Mouse (Mus musculus): ENCODE measurements around the gene Olfr177. TPM values are rescaled to one million over a fixed set of nuclear protein-coding genes. Genes with fewer than 3 reads are reported as not detected.

The Olfr177 gene
- polyA plus RNA-seq (2012; ENCODE audit: low replicate concordance) = not detected in 2 replicates

GRCm38 (mm10) chr16:58874668-58875067 is at the start of gene Olfr177:
Olfr177 (minus strand) TSS chr16:58874768.

DNA sequence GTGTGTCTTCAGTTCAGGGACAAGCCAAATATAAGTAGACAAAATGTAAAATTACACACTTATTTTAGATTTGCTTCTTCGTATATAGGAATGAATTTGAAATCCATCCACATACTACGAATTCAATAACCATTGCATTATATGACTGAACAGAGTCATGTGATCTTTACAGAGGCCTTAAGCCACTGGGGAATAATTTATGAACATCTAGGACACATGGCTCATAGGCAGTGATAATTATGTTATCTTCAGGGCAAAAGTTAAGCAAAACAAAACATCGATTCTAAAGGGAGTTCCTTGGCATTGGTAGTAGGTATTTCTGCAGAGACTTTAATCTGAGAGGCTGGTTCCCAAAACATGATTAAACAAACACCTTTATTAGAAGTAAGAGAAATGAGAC is 17.4 kb upstream of the Olfr177 start, which contains the start of gene Olfr178:
Gene Olfr178 (minus strand): TSS at position 101 of the 400 bp plus-strand sequence.

GRCm38 (mm10) chr16:58826732-58827319 is 47.7 kb downstream of the Olfr177 start, which contains the start of gene Olfr175-ps1:
Olfr175-ps1 (minus strand) TSS chr16:58826782.

Other genes with a start within 250 kb of the Olfr177 start
- not detected in 2 replicates for gene E330017A01Rik, start 236.0 kb downstream of the Olfr177 start, polyA plus RNA-seq (2012; ENCODE audit: low replicate concordance)
- gene Cpox, start 204.5 kb downstream of the Olfr177 start, polyA plus RNA-seq (2012; ENCODE audit: low replicate concordance) = 58.3 and 87.2 TPM in 2 replicates
- not detected in 2 replicates for gene Gpr15, start 155.7 kb downstream of the Olfr177 start, polyA plus RNA-seq (2012; ENCODE audit: low replicate concordance)
- 1.2 and 3.1 TPM in 2 replicates for gene Cldnd1, start 146.9 kb downstream of the Olfr177 start, polyA plus RNA-seq (2012; ENCODE audit: low replicate concordance)
- gene Olfr172, start 111.6 kb downstream of the Olfr177 start, polyA plus RNA-seq (2012; ENCODE audit: low replicate concordance) = not detected in 2 replicates
- gene Olfr173, start 74.5 kb downstream of the Olfr177 start, polyA plus RNA-seq (2012; ENCODE audit: low replicate concordance) = not detected in 2 replicates
- gene Olfr175-ps1, start 48.0 kb downstream of the Olfr177 start, polyA plus RNA-seq (2012; ENCODE audit: low replicate concordance) = not detected in 2 replicates
- gene Olfr178, start 17.3 kb upstream of the Olfr177 start, polyA plus RNA-seq (2012; ENCODE audit: low replicate concordance) = not detected in 2 replicates
- gene Olfr181, start 54.0 kb upstream of the Olfr177 start, polyA plus RNA-seq (2012; ENCODE audit: low replicate concordance) = not detected in 2 replicates
- not detected in 2 replicates for gene Olfr180, start 54.6 kb upstream of the Olfr177 start, polyA plus RNA-seq (2012; ENCODE audit: low replicate concordance)
- gene Olfr183, start 120.6 kb upstream of the Olfr177 start, polyA plus RNA-seq (2012; ENCODE audit: low replicate concordance) = not detected in 2 replicates
- gene Olfr186, start 155.5 kb upstream of the Olfr177 start, polyA plus RNA-seq (2012; ENCODE audit: low replicate concordance) = not detected in 2 replicates
- not detected in 2 replicates for gene Olfr187, start 165.0 kb upstream of the Olfr177 start, polyA plus RNA-seq (2012; ENCODE audit: low replicate concordance)
- not detected in 2 replicates for gene Olfr190, start 203.2 kb upstream of the Olfr177 start, polyA plus RNA-seq (2012; ENCODE audit: low replicate concordance)
- gene Olfr191, start 215.1 kb upstream of the Olfr177 start, polyA plus RNA-seq (2012; ENCODE audit: low replicate concordance) = not detected in 2 replicates
- gene Olfr193, start 237.1 kb upstream of the Olfr177 start, polyA plus RNA-seq (2012; ENCODE audit: low replicate concordance) = not detected in 2 replicates
- not detected in 2 replicates for gene Olfr194, start 246.3 kb upstream of the Olfr177 start, polyA plus RNA-seq (2012; ENCODE audit: low replicate concordance)

Measured in leukemia stem cell, adult 10-12 weeks (primary cell).